ENCODE assay signal across 16 mouse cellular contexts in the genomic region with DNA sequence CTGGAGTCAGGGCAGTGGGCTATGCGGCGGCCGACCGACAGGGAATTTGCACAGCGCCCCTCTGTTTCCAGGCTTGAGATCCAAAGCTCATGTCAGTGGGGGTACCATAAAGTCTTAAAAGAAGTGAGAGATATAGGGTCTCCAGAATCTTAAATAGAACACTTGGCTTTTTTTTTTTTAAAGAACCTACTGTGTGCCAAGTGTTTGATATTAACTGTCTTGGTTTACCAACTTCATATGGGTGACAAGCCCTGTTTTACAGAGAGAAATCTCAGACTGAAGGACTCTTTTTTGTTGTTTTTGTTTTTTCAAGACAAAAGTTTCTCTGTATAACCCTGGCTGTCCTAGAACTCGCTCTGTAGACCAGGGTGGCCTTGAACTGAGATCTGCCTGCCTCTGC. TPM values are rescaled to one million over a fixed set of nuclear protein-coding genes. Genes with fewer than 3 reads are reported as not detected.
DNase-seq lines count a peak whose midpoint lies in the region; ATAC-seq and TF ChIP-seq lines count a peak whose summit lies in the region.
"Had no signal": no experiment of that assay in that cellular context is flagged by ENCODE, and none has a peak within 500 bp of the region (broad histone marks: within the 10 kb centered on the region; RNA-seq: fewer than 3 reads in every experiment).

No protein-coding gene starts in this region.

- no peaks in the 10 kb centered on the region for H3K27me3 ChIP-seq in megakaryocyte, embryonic 14.5 days (replicated peaks)
- no peaks in the 10 kb centered on the region for H3K27me3 ChIP-seq in liver, postnatal 0 days (ENCODE audit: insufficient read depth, low read length)
- no peaks in the 10 kb centered on the region for H3K27me3 ChIP-seq in hindbrain, embryonic 14.5 days (ENCODE audit: control insufficient read depth, insufficient read depth, low read length)
- H3K27me3 ChIP-seq in kidney, embryonic 16.5 days (ENCODE audit: insufficient read depth, low read length), result no peaks in the 10 kb centered on the region

- WGBS in liver, postnatal 0 days (ENCODE audit: insufficient replicate concordance), result 78% methylated on average over 6 of the region's 6 CpGs
- 91% methylated on average over 6 of the region's 6 CpGs for WGBS in hindbrain, embryonic 14.5 days
- WGBS in kidney, embryonic 16.5 days, result 85% methylated on average over 6 of the region's 6 CpGs

- peaks cover 42% of the 10 kb centered on the region for H3K36me3 ChIP-seq in megakaryocyte, embryonic 14.5 days (replicated peaks; ENCODE audit: low read length)
- peaks cover 16% of the 10 kb centered on the region; the same call in 1 of the 2 replicates for H3K36me3 ChIP-seq in liver, postnatal 0 days (replicated peaks; ENCODE audit: insufficient read depth, low read length)
- H3K36me3 ChIP-seq in hindbrain, embryonic 14.5 days (replicated peaks; ENCODE audit: control insufficient read depth, insufficient read depth), result peaks cover 18% of the 10 kb centered on the region; the same call in 1 of the 2 replicates
- H3K36me3 ChIP-seq in kidney, embryonic 16.5 days (ENCODE audit: insufficient read depth, low read length), result peaks cover 11% of the 10 kb centered on the region; the same call in 1 of the 2 replicates

- peaks cover 55% of the 10 kb centered on the region for H3K4me1 ChIP-seq in megakaryocyte, embryonic 14.5 days
- H3K4me1 ChIP-seq in bone marrow macrophage, adult 2 months (ENCODE audit: control insufficient read depth, insufficient read depth, low read length), result peaks cover 28% of the 10 kb centered on the region
- peaks cover 27% of the 10 kb centered on the region for H3K4me1 ChIP-seq in liver, postnatal 0 days (ENCODE audit: insufficient read depth)
- H3K4me1 ChIP-seq in hindbrain, embryonic 14.5 days (replicated peaks; ENCODE audit: control insufficient read depth, insufficient read depth, low read length), result no peaks in the 10 kb centered on the region
- H3K4me1 ChIP-seq in kidney, embryonic 16.5 days (ENCODE audit: insufficient read depth, low read length), result no peaks in the 10 kb centered on the region

- intact Hi-C loops in gastrocnemius, adult 2 months (cut with DNase I), result loop anchor here (5.0 kb wide), 1 partner anchor 122 kb away; no protein-coding TSS in a partner anchor

- H3K4me2 ChIP-seq in liver, postnatal 0 days (ENCODE audit: low read depth, low read length), result peak overlapping the region; percentile 60
- no peak overlapping the region for H3K4me2 ChIP-seq in hindbrain, embryonic 14.5 days (replicated peaks)
- no peak overlapping the region for H3K4me2 ChIP-seq in kidney, embryonic 16.5 days (replicated peaks; ENCODE audit: low read depth, low read length)

- H3K27ac ChIP-seq in gastrocnemius, adult 2 months, result no peak overlapping the region
- peak overlapping the region; percentile 93 for H3K27ac ChIP-seq in bone marrow macrophage, adult 2 months (ENCODE audit: insufficient read depth, low read depth, low read length)
- H3K27ac ChIP-seq in liver, postnatal 0 days (ENCODE audit: low read depth), result peak overlapping the region; percentile 86
- H3K27ac ChIP-seq in hindbrain, embryonic 14.5 days, result no peak overlapping the region
- no peak overlapping the region for H3K27ac ChIP-seq in kidney, embryonic 16.5 days (ENCODE audit: low read length)
- H3K27ac ChIP-seq: forebrain, embryonic 10.5 days; kidney, postnatal 0 days; midbrain, embryonic 10.5 days had no signal

- TF ChIP-seq EP300 in liver, postnatal 0 days (IDR thresholded peaks at IDR 0.05; ENCODE audit: low read depth), result no peak

- H3K9me3 ChIP-seq in megakaryocyte, embryonic 14.5 days, result no peaks in the 10 kb centered on the region
- H3K9me3 ChIP-seq in liver, postnatal 0 days (ENCODE audit: low read length), result no peaks in the 10 kb centered on the region
- H3K9me3 ChIP-seq in hindbrain, embryonic 14.5 days (ENCODE audit: control insufficient read depth, low read length), result no peaks in the 10 kb centered on the region
- no peaks in the 10 kb centered on the region for H3K9me3 ChIP-seq in kidney, embryonic 16.5 days (ENCODE audit: low read length)
- H3K9me3 ChIP-seq: forebrain, embryonic 10.5 days; midbrain, embryonic 10.5 days had no signal

- TF ChIP-seq CTCF in gastrocnemius, adult 2 months (IDR thresholded peaks at IDR 0.05), result no peak
- TF ChIP-seq CTCF in bone marrow macrophage, adult 2 months (IDR thresholded peaks at IDR 0.05; ENCODE audit: low read depth, low read length), result no peak
- TF ChIP-seq CTCF in liver, postnatal 0 days (IDR thresholded peaks at IDR 0.05; ENCODE audit: low read depth), result no peak

- H3K4me3 ChIP-seq in gastrocnemius, adult 2 months, result peak overlapping the region; percentile 54
- peak overlapping the region; percentile 90 for H3K4me3 ChIP-seq in megakaryocyte, embryonic 14.5 days (replicated peaks)
- peak overlapping the region; percentile 64 for H3K4me3 ChIP-seq in bone marrow macrophage, adult 2 months (ENCODE audit: insufficient read depth, low read length)
- peak overlapping the region; percentile 45 for H3K4me3 ChIP-seq in liver, postnatal 0 days (ENCODE audit: low read depth, low read length)
- H3K4me3 ChIP-seq in hindbrain, embryonic 14.5 days (replicated peaks; ENCODE audit: low read length), result no peak overlapping the region
- H3K4me3 ChIP-seq in kidney, embryonic 16.5 days (ENCODE audit: low read length), result no peak overlapping the region
- H3K4me3 ChIP-seq: layer of hippocampus, adult 2 months; midbrain, embryonic 10.5 days; myocyte had no signal

- no peak overlapping the region; the same call in 1 of the 2 replicates for H3K9ac ChIP-seq in liver, postnatal 0 days (replicated peaks)
- no peak overlapping the region for H3K9ac ChIP-seq in hindbrain, embryonic 14.5 days
- no peak overlapping the region for H3K9ac ChIP-seq in kidney, embryonic 16.5 days (replicated peaks; ENCODE audit: low read length)

- no peak for ATAC-seq in megakaryocyte, adult 5-6 weeks (ENCODE audit: poor library complexity, severe bottlenecking)
- no peak for ATAC-seq in liver, postnatal 0 days
- ATAC-seq in hindbrain, embryonic 14.5 days (ENCODE audit: low FRiP score), result no peak
- ATAC-seq in kidney, embryonic 16.5 days (ENCODE audit: low FRiP score, low TSS enrichment), result no peak

- TF ChIP-seq POLR2A in bone marrow macrophage, adult 2 months (IDR thresholded peaks at IDR 0.05; ENCODE audit: borderline replicate concordance, low read depth, low read length), result no peak

- no peak for DNase-seq in gastrocnemius, adult 2 months
- DNase-seq in gastrocnemius, postnatal 4 days (ENCODE audit: low spot score in 2 of 2), result no peak
- DNase-seq in liver, postnatal 0 days, result no peak
- no peak for DNase-seq in hindbrain, embryonic 14.5 days (ENCODE audit: low spot score)
- DNase-seq: cerebellum, adult 2 months; gastrocnemius, postnatal 36 days; right cerebral cortex, adult 18-20 months had no signal

RNA-seq across cellular contexts. Expression of a gene that starts 1.4 kb away (rescaled TPM):
- total RNA-seq in gastrocnemius, adult 2 months (2021), result under 1 TPM; 0.42 to 0.87 TPM
- total RNA-seq in gastrocnemius, postnatal 4 days (2021), result 1 to 10 TPM; 2.8 to 3.7 TPM
- 34.2 TPM in 1 of 2 replicates, not detected in the other for polyA plus RNA-seq in megakaryocyte, embryonic 14.5 days (2012; ENCODE audit: insufficient read depth, low replicate concordance)
- 77.5 and 85.2 TPM in 2 replicates for total RNA-seq in megakaryocyte, adult 5-6 weeks (2015)
- 103 and 115 TPM in 2 replicates for total RNA-seq in megakaryocyte, adult 5-6 weeks (2017)
- 235 and 240 TPM in 2 replicates for polyA plus RNA-seq in bone marrow macrophage, adult 2 months (2012; ENCODE audit: insufficient read depth, insufficient read length, missing spikeins)
- 13.0 and 13.1 TPM in 2 replicates for polyA plus RNA-seq in liver, postnatal 0 days (2015; fragmentation: Nextera tagmentation; extraction: Ambion mirVana)
- polyA plus RNA-seq in hindbrain, embryonic 14.5 days (2014; fragmentation: Nextera tagmentation; extraction: Ambion mirVana), result 2.3 and 2.7 TPM in 2 replicates
- polyA plus RNA-seq in kidney, embryonic 16.5 days (2015; fragmentation: Nextera tagmentation; extraction: Ambion mirVana), result 2.9 and 4.2 TPM in 2 replicates

RNA-seq across cellular contexts. Expression of a gene that starts 6.9 kb away (rescaled TPM):
- total RNA-seq in gastrocnemius, adult 2 months (2021), result 1 to 10 TPM; 6.7 to 7.2 TPM
- total RNA-seq in gastrocnemius, postnatal 4 days (2021), result 1 to 10 TPM; 6.8 to 7.0 TPM
- 3.8 and 5.1 TPM in 2 replicates for polyA plus RNA-seq in megakaryocyte, embryonic 14.5 days (2012; ENCODE audit: insufficient read depth, low replicate concordance)
- total RNA-seq in megakaryocyte, adult 5-6 weeks (2015), result 3.3 and 3.8 TPM in 2 replicates
- 4.4 and 5.0 TPM in 2 replicates for total RNA-seq in megakaryocyte, adult 5-6 weeks (2017)
- polyA plus RNA-seq in bone marrow macrophage, adult 2 months (2012; ENCODE audit: insufficient read depth, insufficient read length, missing spikeins), result 5.6 and 6.0 TPM in 2 replicates
- polyA plus RNA-seq in liver, postnatal 0 days (2015; fragmentation: Nextera tagmentation; extraction: Ambion mirVana), result 6.7 and 7.0 TPM in 2 replicates
- 34.0 and 35.7 TPM in 2 replicates for polyA plus RNA-seq in hindbrain, embryonic 14.5 days (2014; fragmentation: Nextera tagmentation; extraction: Ambion mirVana)
- polyA plus RNA-seq in kidney, embryonic 16.5 days (2015; fragmentation: Nextera tagmentation; extraction: Ambion mirVana), result 15.3 and 17.3 TPM in 2 replicates

RNA-seq across cellular contexts. Expression of a gene that starts 7.0 kb away (rescaled TPM):
- total RNA-seq in gastrocnemius, adult 2 months (2021), result 10 to 100 TPM; 33.2 to 40.7 TPM
- 10 to 100 TPM; 48.8 to 51.2 TPM for total RNA-seq in gastrocnemius, postnatal 4 days (2021)
- 5.8 and 7.2 TPM in 2 replicates for polyA plus RNA-seq in megakaryocyte, embryonic 14.5 days (2012; ENCODE audit: insufficient read depth, low replicate concordance)
- total RNA-seq in megakaryocyte, adult 5-6 weeks (2015), result 51.3 and 61.3 TPM in 2 replicates
- total RNA-seq in megakaryocyte, adult 5-6 weeks (2017), result 68.0 and 72.8 TPM in 2 replicates
- polyA plus RNA-seq in bone marrow macrophage, adult 2 months (2012; ENCODE audit: insufficient read depth, insufficient read length, missing spikeins), result 88.6 and 112 TPM in 2 replicates
- polyA plus RNA-seq in liver, postnatal 0 days (2015; fragmentation: Nextera tagmentation; extraction: Ambion mirVana), result 19.3 and 23.7 TPM in 2 replicates
- polyA plus RNA-seq in hindbrain, embryonic 14.5 days (2014; fragmentation: Nextera tagmentation; extraction: Ambion mirVana), result 71.4 and 82.4 TPM in 2 replicates
- polyA plus RNA-seq in kidney, embryonic 16.5 days (2015; fragmentation: Nextera tagmentation; extraction: Ambion mirVana), result 71.6 and 79.0 TPM in 2 replicates

RNA-seq across cellular contexts. Expression of a gene that starts 16.5 kb away (rescaled TPM):
- total RNA-seq in gastrocnemius, adult 2 months (2021), result 100 to 1,000 TPM; 598 to 814 TPM
- total RNA-seq in gastrocnemius, postnatal 4 days (2021), result 100 to 1,000 TPM; 250 to 275 TPM
- not detected in 2 replicates for polyA plus RNA-seq in megakaryocyte, embryonic 14.5 days (2012; ENCODE audit: insufficient read depth, low replicate concordance)
- total RNA-seq in megakaryocyte, adult 5-6 weeks (2015), result 1.1 and 4.4 TPM in 2 replicates
- total RNA-seq in megakaryocyte, adult 5-6 weeks (2017), result not detected in 2 replicates
- polyA plus RNA-seq in bone marrow macrophage, adult 2 months (2012; ENCODE audit: insufficient read depth, insufficient read length, missing spikeins), result 0.60 TPM in 1 of 2 replicates, not detected in the other
- 0.19 and 1.5 TPM in 2 replicates for polyA plus RNA-seq in liver, postnatal 0 days (2015; fragmentation: Nextera tagmentation; extraction: Ambion mirVana)
- polyA plus RNA-seq in hindbrain, embryonic 14.5 days (2014; fragmentation: Nextera tagmentation; extraction: Ambion mirVana), result 0.61 and 1.7 TPM in 2 replicates
- 0.84 and 1.6 TPM in 2 replicates for polyA plus RNA-seq in kidney, embryonic 16.5 days (2015; fragmentation: Nextera tagmentation; extraction: Ambion mirVana)

RNA-seq across cellular contexts. Expression of a gene that starts 19.5 kb away (rescaled TPM):
- 100 to 1,000 TPM in 1 of 2 experiments, 10 to 100 TPM in 1; 83.4 to 105 TPM for total RNA-seq in gastrocnemius, adult 2 months (2021)
- total RNA-seq in gastrocnemius, postnatal 4 days (2021), result 100 to 1,000 TPM; 112 to 123 TPM
- 1.2 and 4.0 TPM in 2 replicates for polyA plus RNA-seq in megakaryocyte, embryonic 14.5 days (2012; ENCODE audit: insufficient read depth, low replicate concordance)
- total RNA-seq in megakaryocyte, adult 5-6 weeks (2015), result 0.04 TPM in 1 of 2 replicates, not detected in the other
- not detected in 2 replicates for total RNA-seq in megakaryocyte, adult 5-6 weeks (2017)
- polyA plus RNA-seq in bone marrow macrophage, adult 2 months (2012; ENCODE audit: insufficient read depth, insufficient read length, missing spikeins), result 1.2 and 1.5 TPM in 2 replicates
- polyA plus RNA-seq in liver, postnatal 0 days (2015; fragmentation: Nextera tagmentation; extraction: Ambion mirVana), result 0.28 and 0.71 TPM in 2 replicates
- polyA plus RNA-seq in hindbrain, embryonic 14.5 days (2014; fragmentation: Nextera tagmentation; extraction: Ambion mirVana), result 35.8 and 36.5 TPM in 2 replicates
- polyA plus RNA-seq in kidney, embryonic 16.5 days (2015; fragmentation: Nextera tagmentation; extraction: Ambion mirVana), result 3.0 and 3.1 TPM in 2 replicates

Comparison
In these comparisons a context has a peak if more than half of its experiments do, and no peak if none do; other contexts are left out.
1. H3K27ac ChIP-seq: peak in bone marrow macrophage, adult 2 months (single experiment) and liver, postnatal 0 days (single experiment); none in gastrocnemius, adult 2 months (single experiment), hindbrain, embryonic 14.5 days (single experiment) and kidney, embryonic 16.5 days (single experiment).
2. H3K4me3 ChIP-seq: peak in gastrocnemius, adult 2 months (single experiment), megakaryocyte, embryonic 14.5 days (single experiment), bone marrow macrophage, adult 2 months (single experiment) and liver, postnatal 0 days (single experiment); none in hindbrain, embryonic 14.5 days (single experiment) and kidney, embryonic 16.5 days (single experiment).